Mouse (Mus musculus): ENCODE measurements at regions not wholly inside any gene's neighbourhood (a gene's known extent, or its start where the extent isn't known, plus 50 kb on each side); places are given as distances from the start of the nearest gene placed in this dataset.

DNA sequence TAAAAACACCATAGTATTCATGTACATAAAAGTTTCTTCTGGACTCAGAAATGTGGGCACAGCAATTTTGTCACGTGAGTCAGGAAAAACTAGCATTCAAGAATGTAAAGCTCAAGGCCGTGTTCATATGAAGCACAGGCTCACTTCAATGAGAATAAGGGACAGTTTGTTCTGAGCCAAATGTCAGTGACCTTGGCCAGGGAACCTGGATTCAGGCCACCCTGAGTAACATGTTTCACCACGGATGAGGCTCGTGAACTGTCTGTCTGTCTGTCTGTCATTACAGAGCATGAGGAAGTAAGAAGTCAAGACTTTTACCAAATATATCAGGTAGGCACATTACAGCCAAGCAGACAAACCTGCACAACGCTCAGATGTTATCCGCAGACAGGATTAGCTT lies 74.3 kb upstream of the Nr5a2 start:
- Histone ChIP-seq H3K4me2 (no peak overlapping the region), H3K27me3 (no peaks in the 10 kb centered on the region), H3K4me1 (replicated peaks) (no peaks in the 10 kb centered on the region), H3K9ac (no peak overlapping the region), H3K36me3 (replicated peaks) (no peaks in the 10 kb centered on the region), H3K27ac (replicated peaks) (no peak overlapping the region), H3K4me3 (replicated peaks) (no peak overlapping the region), H3K9me3 (replicated peaks) (no peaks in the 10 kb centered on the region)
- WGBS (ENCODE audit: insufficient replicate concordance), result 60% methylated on average over 6 of the region's 6 CpGs
- no peak for ATAC-seq (ENCODE audit: insufficient read depth)

DNA sequence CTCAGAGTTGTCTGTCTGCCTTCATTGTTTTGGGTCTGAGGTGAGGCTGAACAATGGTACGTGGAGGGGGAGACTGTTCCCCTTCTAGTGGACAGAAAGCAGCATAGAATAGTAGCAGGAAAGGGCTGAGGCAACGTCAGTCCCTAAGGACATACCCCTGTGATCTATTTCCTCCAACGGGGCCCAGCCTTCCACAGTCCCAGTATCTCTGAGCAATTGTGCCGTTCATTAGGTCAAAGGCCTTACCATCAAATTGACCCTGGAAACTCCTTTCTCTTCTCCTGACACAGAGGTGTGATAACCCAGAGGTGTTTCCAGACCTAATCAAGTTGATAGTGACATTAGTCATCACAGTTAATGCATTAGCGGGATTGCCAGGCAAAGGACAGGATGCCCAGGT lies 73.4 kb upstream of the Nr5a2 start:
- WGBS (ENCODE audit: insufficient replicate concordance), result 49% methylated on average over 5 of the region's 5 CpGs

DNA sequence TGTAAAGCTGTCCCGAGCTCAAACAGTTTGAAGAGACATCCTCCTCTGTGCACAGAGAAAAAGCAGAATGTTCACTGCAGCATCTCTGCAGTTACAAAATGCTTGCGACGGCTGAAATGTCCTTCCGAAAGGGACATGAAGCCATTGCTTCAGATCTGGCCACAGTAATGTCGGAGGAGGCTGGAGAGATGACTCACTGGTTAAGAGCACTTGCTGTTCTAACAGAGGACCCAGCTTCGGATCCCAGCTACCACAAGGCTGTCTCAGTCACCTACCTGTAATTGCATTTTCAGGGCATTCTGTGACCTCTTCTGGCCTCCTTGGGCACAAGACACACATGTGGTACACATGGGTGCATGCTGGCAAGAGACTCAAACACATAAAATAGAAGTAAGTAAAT lies 63.5 kb upstream of the Nr5a2 start:
- H3K9me3 ChIP-seq (replicated peaks), result no peaks in the 10 kb centered on the region
- no peaks in the 10 kb centered on the region for H3K36me3 ChIP-seq (replicated peaks)
- H3K27ac ChIP-seq (replicated peaks), result no peak overlapping the region
- no peak overlapping the region for H3K9ac ChIP-seq
- 66% methylated on average over 6 of the region's 6 CpGs for WGBS (ENCODE audit: insufficient replicate concordance)
- no peaks in the 10 kb centered on the region for H3K4me1 ChIP-seq (replicated peaks)
- no peak overlapping the region for H3K4me2 ChIP-seq
- no peak overlapping the region for H3K4me3 ChIP-seq (replicated peaks)
- no peaks in the 10 kb centered on the region for H3K27me3 ChIP-seq
- ATAC-seq (ENCODE audit: insufficient read depth), result no peak

More for the DNA sequence above, 73.4 kb upstream of the Nr5a2 start:
- Histone ChIP-seq H3K27ac (replicated peaks) (no peak overlapping the region), H3K27me3 (no peaks in the 10 kb centered on the region), H3K4me3 (replicated peaks) (no peak overlapping the region), H3K9me3 (replicated peaks) (no peaks in the 10 kb centered on the region), H3K36me3 (replicated peaks) (no peaks in the 10 kb centered on the region), H3K4me2 (no peak overlapping the region), H3K9ac (no peak overlapping the region), H3K4me1 (replicated peaks) (no peaks in the 10 kb centered on the region)
- ATAC-seq (ENCODE audit: insufficient read depth), result no peak

DNA sequence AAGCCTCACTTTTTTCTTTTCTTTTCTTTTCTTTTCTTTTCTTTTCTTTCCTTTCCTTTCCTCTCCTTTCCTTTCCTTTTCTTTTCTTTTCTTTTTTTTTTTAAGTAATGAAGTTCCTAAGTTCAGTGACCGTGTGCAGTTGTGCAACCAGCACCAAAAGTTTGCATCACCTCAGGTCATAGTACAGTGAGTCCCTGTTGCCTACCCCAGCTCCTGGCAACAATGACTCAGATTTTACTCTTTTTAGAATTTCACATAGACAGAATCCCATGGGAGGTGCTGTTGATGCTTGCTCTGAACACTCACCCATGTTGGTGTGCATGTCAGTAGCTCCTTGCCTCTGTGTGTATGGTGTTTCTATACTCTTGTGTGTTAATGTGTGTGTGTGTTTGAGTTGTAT lies 60.3 kb upstream of the Nr5a2 start:
- no peak overlapping the region for H3K4me3 ChIP-seq (replicated peaks)
- H3K4me1 ChIP-seq (replicated peaks), result no peaks in the 10 kb centered on the region
- WGBS (ENCODE audit: insufficient replicate concordance), result 33% methylated on average over 1 of the region's 1 CpGs
- H3K27me3 ChIP-seq, result no peaks in the 10 kb centered on the region
- no peaks in the 10 kb centered on the region for H3K36me3 ChIP-seq (replicated peaks)
- peak; percentile 47; the same call in 1 of the 2 replicates for ATAC-seq (ENCODE audit: insufficient read depth)
- no peak overlapping the region for H3K9ac ChIP-seq
- no peak overlapping the region for H3K27ac ChIP-seq (replicated peaks)
- no peak overlapping the region for H3K4me2 ChIP-seq
- H3K9me3 ChIP-seq (replicated peaks), result no peaks in the 10 kb centered on the region

DNA sequence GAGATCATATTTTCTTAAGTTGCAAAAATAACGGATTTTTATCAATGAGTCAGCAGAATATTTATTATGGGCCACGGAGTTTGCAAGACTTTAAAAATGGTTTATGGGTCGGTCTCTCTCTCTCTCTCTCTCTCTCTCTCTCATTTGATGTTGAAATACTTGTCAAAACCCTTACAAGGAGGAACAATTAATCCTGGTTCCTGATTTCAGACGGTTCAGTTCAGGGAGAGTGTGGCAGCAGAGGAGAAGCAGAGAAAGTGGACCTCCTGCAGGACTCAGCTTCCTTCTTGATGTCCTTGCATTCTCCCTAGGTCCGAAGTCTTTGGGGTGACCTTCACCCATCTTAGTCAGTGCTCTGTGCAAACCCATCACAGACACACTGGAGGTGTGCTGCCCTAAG lies 57.4 kb upstream of the Nr5a2 start:
- ATAC-seq (ENCODE audit: insufficient read depth), result no peak
- H3K36me3 ChIP-seq (replicated peaks), result no peaks in the 10 kb centered on the region
- H3K4me1 ChIP-seq (replicated peaks), result no peaks in the 10 kb centered on the region
- WGBS (ENCODE audit: insufficient replicate concordance), result 52% methylated on average over 5 of the region's 5 CpGs
- H3K4me2 ChIP-seq, result no peak overlapping the region
- H3K27me3 ChIP-seq, result no peaks in the 10 kb centered on the region
- no peak overlapping the region for H3K4me3 ChIP-seq (replicated peaks)
- no peak overlapping the region for H3K27ac ChIP-seq (replicated peaks)
- H3K9me3 ChIP-seq (replicated peaks), result no peaks in the 10 kb centered on the region
- H3K9ac ChIP-seq, result no peak overlapping the region

DNA sequence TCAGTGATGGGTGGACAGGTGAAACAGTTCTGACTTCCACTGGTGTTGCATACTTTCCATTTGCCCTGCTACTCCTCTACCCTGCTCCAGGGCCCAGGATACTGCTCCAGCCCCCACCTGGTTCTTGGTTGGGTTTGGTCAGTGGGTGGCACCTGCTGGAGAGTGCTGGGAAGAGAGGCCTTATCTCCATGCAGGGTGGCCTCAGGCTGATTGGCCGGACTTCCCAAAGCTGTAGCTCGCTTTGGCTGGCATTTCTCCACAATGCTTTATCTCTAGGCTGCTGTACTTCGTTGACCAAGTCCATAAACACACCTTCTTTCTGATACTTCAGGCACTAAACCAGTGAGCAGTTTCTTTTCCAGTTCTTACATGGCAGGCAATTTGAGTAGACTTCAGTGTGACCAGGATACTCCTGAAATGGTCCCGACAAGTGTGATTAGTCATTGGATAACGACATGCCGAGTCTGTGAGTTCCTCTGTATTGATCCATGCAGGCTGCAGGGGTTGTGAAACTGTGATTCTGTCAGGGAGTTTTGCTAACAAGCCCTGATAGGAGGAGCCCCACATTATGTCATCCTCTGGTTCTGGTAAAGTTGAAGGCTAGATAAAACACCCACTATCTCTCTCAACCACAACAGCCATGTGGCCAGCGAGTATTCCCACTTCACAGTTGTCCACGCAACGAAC lies 50.1 kb upstream of the Nr5a2 start:
- H3K9ac ChIP-seq, result no peak overlapping the region
- H3K9me3 ChIP-seq (replicated peaks), result no peaks in the 10 kb centered on the region
- no peaks in the 10 kb centered on the region for H3K27me3 ChIP-seq
- H3K4me3 ChIP-seq (replicated peaks), result no peak overlapping the region
- peak; percentile 81 for ATAC-seq (ENCODE audit: insufficient read depth)
- H3K4me1 ChIP-seq (replicated peaks), result no peaks in the 10 kb centered on the region; the same call in 1 of the 2 replicates
- 17% methylated on average over 9 of the region's 9 CpGs for WGBS (ENCODE audit: insufficient replicate concordance)
- no peaks in the 10 kb centered on the region for H3K36me3 ChIP-seq (replicated peaks)
- peak overlapping the region; percentile 6; the same call in 1 of the 2 replicates for H3K4me2 ChIP-seq
- H3K27ac ChIP-seq (replicated peaks), result peak overlapping the region; percentile 39; the same call in 1 of the 2 replicates

MicroRNAs in the stretch of these regions (microRNA counts, 519-probe panel; counts per million panel counts)
- microRNA mmu-miR-181a, result 3,689 counts per million, percentile 75 among the panel's probes with 10 or more counts
- microRNA mmu-miR-181b+mmu-miR-181d, result 1,812 counts per million, percentile 15 among the panel's probes with 10 or more counts

Small RNAs in the stretch of these regions (microRNA-seq; reads per million reads assigned to microRNA genes)
- gene Mir181a-1 (523 reads per million, percentile 70 among the genes with 10 or more reads in this experiment), gene Mir181b-1 (11.2 reads per million, percentile 28 among the genes with 10 or more reads in this experiment)
